Mouse (Mus musculus): ENCODE measurements around the gene Cks1b.

DNA sequence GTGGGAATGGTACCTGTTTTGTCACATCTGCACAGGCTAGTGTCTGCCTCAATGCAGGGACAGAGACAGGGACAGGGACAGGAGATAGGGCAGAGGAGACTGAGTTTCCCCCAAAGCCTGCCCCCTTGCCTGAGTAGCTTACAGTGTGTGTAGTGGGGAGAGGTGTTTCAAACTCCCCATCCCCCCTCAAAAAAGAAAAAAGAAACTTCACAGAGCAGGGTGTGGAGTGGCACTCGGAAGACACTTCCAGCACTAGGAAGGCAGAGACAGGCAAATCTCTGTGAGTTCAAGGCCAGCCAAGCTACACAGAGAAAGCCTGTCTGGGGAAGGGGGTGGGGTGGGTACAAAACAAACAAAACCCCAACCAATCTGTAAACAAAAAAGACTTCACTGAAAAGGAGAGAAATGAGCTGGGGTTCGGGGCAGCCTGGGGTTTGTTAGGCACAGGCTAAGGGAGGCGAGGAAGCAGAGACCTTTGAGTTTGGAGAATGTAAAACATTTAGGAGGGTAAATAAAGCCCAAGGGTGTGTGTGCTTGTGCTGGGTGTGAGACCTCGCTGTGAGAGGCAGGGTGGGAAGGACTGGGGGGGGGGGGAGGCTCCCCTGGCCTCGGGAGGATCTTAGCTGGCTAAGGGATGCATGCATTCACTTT is 44.5 kb downstream of the Cks1b start:
- TF ChIP-seq POLR2A (IDR thresholded peaks at IDR 0.05; ENCODE audit: low read depth, low read length) (no peak), CTCF (conservative IDR thresholded peaks at IDR 0.05; ENCODE audit: insufficient read depth, insufficient read length, low read depth, low read length) (no peak)

Data from kidney, adult 2 months (tissue).